Mouse (Mus musculus) frontal cortex, postnatal 25 days (tissue): ENCODE measurements around the gene Cyp3a25.
"Not testable (repeated sequence)": the region's sequence is repeated elsewhere in the genome, so short reads cannot be mapped to it uniquely, and the experiment has no call there.

ENCODE experiments used
- DNase-seq, 2 experiments: peaks; one replicate each; pipeline ENCODE4 v3.0.0; 2022; ENCODE audit warnings: low spot score in 2 of 2

Gene Cyp3a25

DNA sequence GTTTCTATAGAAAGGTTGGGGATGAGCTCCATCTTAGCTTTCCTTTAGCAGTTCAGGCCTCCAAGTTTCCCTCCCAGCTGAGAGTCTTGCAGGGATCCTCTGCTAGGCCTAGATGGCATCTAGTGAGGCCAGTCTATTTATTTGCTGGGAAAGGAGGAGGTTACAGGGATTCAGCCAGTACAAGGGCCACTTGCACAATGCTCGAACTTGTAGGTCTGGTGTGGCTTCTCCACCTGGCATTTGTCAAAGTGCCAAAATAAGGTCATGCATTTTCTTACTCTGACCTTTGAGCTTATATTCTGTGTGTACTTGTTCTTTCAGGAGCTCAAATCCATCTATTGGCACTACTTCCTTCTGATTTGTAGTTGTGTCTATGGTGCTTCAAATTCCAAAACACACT is at the start of gene Cyp3a25:
Cyp3a25 (minus strand) TSS at position 110 of the 400 bp plus-strand sequence.
- not testable (repeated sequence) for DNase-seq

GRCm38 (mm10) chr5:146021136-146021535 is 11.7 kb upstream of the Cyp3a25 start:
- no peak for DNase-seq

DNA sequence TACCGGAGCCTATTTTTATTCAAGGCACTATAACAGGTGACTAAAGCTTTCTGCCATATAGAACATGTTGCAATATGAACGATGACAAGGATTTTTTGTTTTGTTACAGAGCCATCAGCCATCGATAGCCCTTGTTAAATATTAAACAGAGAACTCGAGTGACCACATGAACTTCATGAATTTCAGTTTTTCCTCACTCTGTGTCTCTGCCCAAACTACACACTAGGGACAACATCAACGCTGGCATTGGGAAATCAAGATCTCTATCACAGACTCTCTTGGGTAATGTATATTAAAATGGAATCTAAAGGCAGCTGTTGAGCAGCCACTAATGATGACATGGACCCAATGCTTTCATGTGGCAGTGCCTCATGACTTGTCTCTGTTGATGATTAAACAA is 8.9 kb upstream of the Cyp3a25 start:
- no peak for DNase-seq

DNA sequence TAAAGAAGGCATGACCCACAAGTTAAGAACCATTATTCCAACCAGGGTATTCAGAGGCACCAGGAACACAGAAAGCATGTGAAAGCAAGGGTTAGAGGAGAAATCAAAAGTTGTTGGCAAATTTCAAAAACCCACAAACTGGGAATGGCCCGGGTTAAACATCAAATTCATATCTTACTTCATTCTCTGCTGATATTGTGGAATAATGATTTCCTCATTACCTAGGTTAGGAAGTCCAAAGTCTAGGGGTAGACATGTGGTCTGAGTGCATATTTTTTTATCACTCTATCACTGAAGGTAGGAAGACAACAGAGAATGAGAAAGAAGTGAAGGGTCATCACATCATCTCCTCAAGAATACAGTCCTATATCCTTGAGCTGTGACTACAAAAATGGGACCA is 1.8 kb upstream of the Cyp3a25 start:
- no peak for DNase-seq

DNA sequence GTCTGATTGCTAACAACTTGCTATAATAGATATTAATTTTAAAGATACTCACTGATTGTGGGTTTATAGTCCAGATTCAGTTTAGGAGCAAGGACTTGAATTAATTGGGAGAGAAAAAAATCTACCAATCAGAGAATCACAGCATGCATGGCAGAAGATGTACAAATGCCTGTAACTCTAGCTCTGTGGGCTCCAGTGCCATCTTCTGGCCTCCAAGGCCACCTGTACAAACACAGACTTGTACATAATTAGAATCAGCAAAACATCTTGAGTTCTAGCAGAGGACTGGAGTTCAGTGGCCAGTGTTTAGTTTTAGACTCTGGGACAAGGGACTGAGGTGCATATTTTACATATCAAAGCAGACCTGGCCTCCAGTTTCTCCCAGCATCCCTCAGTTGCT is 42.3 kb downstream of the Cyp3a25 start:
- no peak for DNase-seq
